Mouse (Mus musculus) embryonic facial prominence, embryonic 11.5 days (tissue): ENCODE measurements at regions not wholly inside any gene's neighbourhood (a gene's known extent, or its start where the extent isn't known, plus 50 kb on each side); places are given as distances from the start of the nearest gene placed in this dataset.

Experiments
- ATAC-seq: fragments of 200-750 bp; cut with Nextera tagmentation; replicated peaks from 2 replicates; pipeline ENCODE4 v1.8.0; 2017; ENCODE audit warnings: low read depth; ENCODE audit not compliant: insufficient number of reproducible peaks, low FRiP score, low TSS enrichment
- DNase-seq: peaks from one replicate; pipeline ENCODE4 v3.0.0-alpha.2; 2015; ENCODE audit warnings: low spot score
- H3K27ac ChIP-seq: fragments of 300-500 bp; sonication (generic); replicated peaks from 2 replicates; pipeline ENCODE4 v1.5.1; 2014; ENCODE audit warnings: mild to moderate bottlenecking, low read depth, low read length, control low read depth
- H3K27me3 ChIP-seq: fragments of 300-500 bp; sonication (generic); 2 replicates; pipeline ENCODE4 v1.6.1; 2014; ENCODE audit warnings: mild to moderate bottlenecking, low read length, moderate library complexity, mixed read lengths; ENCODE audit not compliant: control insufficient read depth, insufficient read depth
- H3K36me3 ChIP-seq: fragments of 300-500 bp; sonication (generic); replicated peaks from 2 replicates; pipeline ENCODE4 v1.6.1; 2014; ENCODE audit warnings: low read depth, mild to moderate bottlenecking, low read length, moderate library complexity, mixed read lengths; ENCODE audit not compliant: control insufficient read depth, insufficient read depth
- H3K4me1 ChIP-seq: fragments of 300-500 bp; sonication (generic); 2 replicates; pipeline ENCODE4 v1.6.1; 2014; ENCODE audit warnings: low read length, mixed read lengths; ENCODE audit not compliant: control insufficient read depth, insufficient read depth
- H3K4me2 ChIP-seq: fragments of 300-500 bp; sonication (generic); 2 replicates; pipeline ENCODE4 v1.6.1; 2014; ENCODE audit warnings: low read depth, mild to moderate bottlenecking, control low read depth, low read length, moderate library complexity
- H3K4me3 ChIP-seq: fragments of 300-500 bp; sonication (generic); 2 replicates; pipeline ENCODE4 v1.5.1; 2014; ENCODE audit warnings: low read depth, low read length, control low read depth
- H3K9ac ChIP-seq: fragments of 300-500 bp; sonication (generic); replicated peaks from 2 replicates; pipeline ENCODE4 v1.6.1; 2014; ENCODE audit warnings: mild to moderate bottlenecking, control low read depth, low read length
- H3K9me3 ChIP-seq: fragments of 300-500 bp; sonication (generic); replicated peaks from 2 replicates; pipeline ENCODE4 v1.6.1; 2016; ENCODE audit warnings: mild to moderate bottlenecking, low read length, inconsistent platforms, mixed read lengths; ENCODE audit not compliant: control insufficient read depth
- WGBS: fragments of 180-500 bp; shearing (Covaris S2); extraction: QIAGEN DNeasy Blood & Tissue Kit; methylation state at CpG from one replicate; pipeline ENCODE4 v1.1.7; 2014; 5-methylcytosine and 5-hydroxymethylcytosine counted together

GRCm38 (mm10) chr9:113511302-113511701 lies 196.8 kb downstream of the Pdcd6ip start:
- ATAC-seq (no peak), DNase-seq (no peak)
- no peaks in the 10 kb centered on the region for H3K36me3 ChIP-seq
- WGBS: 86% methylated on average over 5 of the region's 5 CpGs
- H3K27me3 ChIP-seq: no peaks in the 10 kb centered on the region
- no peaks in the 10 kb centered on the region for H3K4me1 ChIP-seq
- H3K4me2 ChIP-seq: no peak overlapping the region
- H3K9me3 ChIP-seq: no peaks in the 10 kb centered on the region
- no peak overlapping the region for H3K9ac ChIP-seq
- H3K4me3 ChIP-seq: no peak overlapping the region
- no peak overlapping the region for H3K27ac ChIP-seq

- Histone ChIP-seq H3K4me3 (no peak overlapping the region), H3K27ac (no peak overlapping the region), H3K9ac (no peak overlapping the region), H3K27me3 (no peaks in the 10 kb centered on the region), H3K4me1 (no peaks in the 10 kb centered on the region), H3K36me3 (no peaks in the 10 kb centered on the region), H3K9me3 (no peaks in the 10 kb centered on the region), H3K4me2 (no peak overlapping the region)
- DNase-seq (no peak), ATAC-seq (no peak)
- 94% methylated on average over 7 of the region's 7 CpGs for WGBS
These were observed 198.7 kb downstream of the Pdcd6ip start for GRCm38 (mm10) chr9:113509368-113509767.

- DNase-seq (no peak), ATAC-seq (no peak)
- WGBS: 86% methylated on average over 3 of the region's 3 CpGs
- Histone ChIP-seq H3K36me3 (no peaks in the 10 kb centered on the region), H3K4me2 (no peak overlapping the region), H3K4me1 (no peaks in the 10 kb centered on the region), H3K27ac (no peak overlapping the region), H3K27me3 (no peaks in the 10 kb centered on the region), H3K4me3 (no peak overlapping the region), H3K9ac (no peak overlapping the region), H3K9me3 (no peaks in the 10 kb centered on the region)
These were observed 199.2 kb downstream of the Pdcd6ip start for GRCm38 (mm10) chr9:113508821-113509220.

GRCm38 (mm10) chr9:113507561-113508460 lies 200.2 kb downstream of the Pdcd6ip start:
- no peak overlapping the region for H3K9ac ChIP-seq
- H3K36me3 ChIP-seq: no peaks in the 10 kb centered on the region
- H3K27me3 ChIP-seq: no peaks in the 10 kb centered on the region
- H3K27ac ChIP-seq: no peak overlapping the region
- 85% methylated on average over 20 of the region's 20 CpGs for WGBS
- H3K9me3 ChIP-seq: no peaks in the 10 kb centered on the region
- DNase-seq: no peak
- H3K4me3 ChIP-seq: no peak overlapping the region
- no peak for ATAC-seq
- no peaks in the 10 kb centered on the region for H3K4me1 ChIP-seq
- H3K4me2 ChIP-seq: no peak overlapping the region

GRCm38 (mm10) chr9:113499246-113499645 lies 208.8 kb downstream of the Pdcd6ip start:
- H3K27me3 ChIP-seq: no peaks in the 10 kb centered on the region
- no peak overlapping the region for H3K27ac ChIP-seq
- H3K4me3 ChIP-seq: no peak overlapping the region
- H3K9ac ChIP-seq: no peak overlapping the region
- ATAC-seq (no peak), DNase-seq (no peak)
- no peaks in the 10 kb centered on the region for H3K36me3 ChIP-seq
- WGBS: 86% methylated on average over 5 of the region's 5 CpGs
- no peaks in the 10 kb centered on the region for H3K9me3 ChIP-seq
- H3K4me1 ChIP-seq: no peaks in the 10 kb centered on the region
- H3K4me2 ChIP-seq: no peak overlapping the region

GRCm38 (mm10) chr9:113496176-113496732 lies 211.8 kb downstream of the Pdcd6ip start:
- no peaks in the 10 kb centered on the region for H3K36me3 ChIP-seq
- H3K4me3 ChIP-seq: no peak overlapping the region
- H3K4me1 ChIP-seq: no peaks in the 10 kb centered on the region
- no peaks in the 10 kb centered on the region for H3K9me3 ChIP-seq
- no peaks in the 10 kb centered on the region for H3K27me3 ChIP-seq
- no peak for DNase-seq
- no peak overlapping the region for H3K9ac ChIP-seq
- no peak overlapping the region for H3K27ac ChIP-seq
- ATAC-seq: no peak
- WGBS: 51% methylated on average over 7 of the region's 7 CpGs
- no peak overlapping the region for H3K4me2 ChIP-seq

GRCm38 (mm10) chr9:113488651-113489050 lies 219.4 kb downstream of the Pdcd6ip start:
- ATAC-seq: no peak
- H3K4me1 ChIP-seq: no peaks in the 10 kb centered on the region
- no peak overlapping the region for H3K4me3 ChIP-seq
- no peaks in the 10 kb centered on the region for H3K36me3 ChIP-seq
- no peaks in the 10 kb centered on the region for H3K9me3 ChIP-seq
- no peak for DNase-seq
- H3K4me2 ChIP-seq: no peak overlapping the region
- no peak overlapping the region for H3K27ac ChIP-seq
- 88% methylated on average over 6 of the region's 6 CpGs for WGBS
- no peak overlapping the region for H3K9ac ChIP-seq
- no peaks in the 10 kb centered on the region for H3K27me3 ChIP-seq

- 70% methylated on average over 6 of the region's 6 CpGs for WGBS
- ATAC-seq (no peak), DNase-seq (no peak)
- Histone ChIP-seq H3K27me3 (no peaks in the 10 kb centered on the region), H3K4me2 (no peak overlapping the region), H3K4me3 (no peak overlapping the region), H3K4me1 (no peaks in the 10 kb centered on the region), H3K27ac (no peak overlapping the region), H3K9me3 (no peaks in the 10 kb centered on the region), H3K9ac (no peak overlapping the region), H3K36me3 (no peaks in the 10 kb centered on the region)
These were observed 221.5 kb downstream of the Pdcd6ip start for GRCm38 (mm10) chr9:113486494-113487081.
